Mouse (Mus musculus) thymus, postnatal 4 days (tissue): ENCODE data around the gene Arl8a.

Experiments used
- DNase-seq: peaks from one replicate; pipeline ENCODE4 v3.0.0; 2021

The Arl8a gene

GRCm38 (mm10) chr1:135146077-135146945, at the start of gene Arl8a:
Gene Arl8a (plus strand): TSS chr1:135146824.
- DNase-seq = peak; percentile 88

GRCm38 (mm10) chr1:135097441-135097840, 49.2 kb upstream of the Arl8a start:
- no peak for DNase-seq

DNA sequence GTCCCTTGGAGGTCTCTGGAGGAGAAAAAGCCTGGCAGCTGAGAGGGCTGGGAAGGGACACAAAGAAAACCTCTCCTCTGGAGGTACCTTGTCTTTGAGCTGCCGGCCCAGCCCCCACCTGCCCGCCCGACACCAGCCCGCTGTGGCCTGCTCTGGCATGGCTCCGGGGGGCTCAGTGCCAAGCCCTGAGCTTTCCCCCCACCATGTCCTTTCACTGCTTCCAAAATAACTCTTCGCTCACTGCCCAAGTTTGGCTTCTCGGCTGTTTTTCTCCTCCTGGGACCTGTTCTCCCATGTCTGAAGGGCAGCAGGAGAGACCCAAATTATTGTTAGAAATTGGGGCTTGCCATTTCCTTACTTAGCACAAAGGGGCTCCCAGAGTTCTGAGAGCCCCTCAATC, 48.2 kb upstream of the Arl8a start:
- DNase-seq = no peak

DNA sequence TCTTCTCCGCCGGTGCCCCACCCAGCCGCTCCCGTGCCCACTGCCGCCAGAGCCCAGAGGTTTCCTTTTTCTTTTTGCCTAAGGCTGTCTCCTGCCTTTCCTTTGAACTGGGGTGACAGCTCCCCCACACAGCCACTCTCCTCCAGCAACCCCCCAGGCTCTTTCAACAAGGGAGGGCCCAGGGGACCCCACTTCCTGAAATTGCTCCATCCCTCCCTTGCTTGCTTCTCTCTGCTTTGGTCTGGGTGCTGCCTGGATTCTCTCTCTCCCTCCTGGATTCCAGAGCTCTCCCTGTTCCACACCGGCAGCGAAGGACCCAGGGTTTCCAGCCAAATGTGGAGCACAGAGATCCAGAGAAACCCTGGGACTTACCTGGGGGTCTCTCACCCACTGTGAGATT, 46.2 kb upstream of the Arl8a start:
- DNase-seq = no peak

GRCm38 (mm10) chr1:135105124-135105523, 41.5 kb upstream of the Arl8a start, which contains the start of gene Lgr6:
Gene Lgr6 (minus strand): TSS chr1:135105276.
- DNase-seq = peak; percentile 70

DNA sequence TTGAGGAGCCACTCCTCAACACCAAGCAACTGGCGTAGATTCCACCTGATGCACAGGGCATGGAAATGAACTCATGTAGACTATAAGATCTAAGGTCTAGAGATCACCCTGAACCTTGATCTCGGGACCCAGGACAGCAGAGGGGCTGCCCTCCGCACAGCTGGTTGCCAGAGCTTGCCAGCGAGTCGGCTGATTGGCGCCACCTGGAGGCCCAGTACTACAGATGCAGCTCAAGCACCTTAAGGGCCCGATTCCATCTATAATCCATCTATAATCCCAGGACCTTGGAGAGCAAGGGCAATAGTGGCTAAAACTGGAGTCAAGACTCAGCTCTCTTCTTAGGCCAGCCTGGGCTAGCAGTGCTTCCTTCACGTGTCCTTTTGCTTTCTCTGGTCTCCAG, 40.7 kb upstream of the Arl8a start:
- DNase-seq = peak; percentile 93

DNA sequence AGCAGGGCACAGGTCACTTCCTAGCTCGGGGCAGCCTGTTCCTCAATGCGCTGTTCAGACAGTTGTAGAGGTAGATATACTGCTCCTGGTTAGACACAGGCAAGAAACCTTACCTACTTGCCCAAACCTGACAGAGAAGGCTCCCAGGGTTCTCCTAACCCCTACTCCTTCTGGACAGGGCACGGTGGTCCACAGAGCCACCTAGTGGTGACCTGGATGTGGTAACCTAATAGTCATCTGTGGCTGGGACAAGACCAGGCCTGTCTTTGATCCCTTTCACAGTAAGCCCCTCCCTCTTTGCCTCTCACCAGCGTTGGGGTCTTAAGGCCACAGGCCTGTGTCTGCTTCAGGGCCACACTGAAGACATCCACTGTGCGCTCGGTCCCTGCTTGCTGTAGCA, 38.0 kb upstream of the Arl8a start:
- DNase-seq = peak; percentile 62

DNA sequence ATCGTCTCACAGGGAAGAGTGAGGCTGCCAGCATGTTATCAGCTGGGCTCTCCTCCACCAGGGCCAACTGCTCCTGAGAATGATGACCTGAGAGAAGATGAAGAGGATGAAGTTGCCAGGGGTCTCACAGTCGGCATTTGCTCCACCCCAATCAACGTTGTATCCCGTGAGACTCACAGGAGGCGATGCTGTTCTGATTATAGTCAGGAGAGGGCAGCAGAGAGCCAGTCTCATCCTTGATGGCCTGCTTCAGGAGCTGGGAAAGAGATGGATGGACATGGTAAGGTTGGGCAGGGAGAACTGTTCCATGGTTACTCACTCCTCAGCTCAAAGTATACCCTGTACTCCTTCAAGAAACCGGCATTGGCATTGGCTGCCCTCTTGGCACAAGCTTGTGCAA, 36.5 kb upstream of the Arl8a start:
- DNase-seq = peak; percentile 84

GRCm38 (mm10) chr1:135111271-135111670, 35.4 kb upstream of the Arl8a start:
- peak; percentile 47 for DNase-seq

DNA sequence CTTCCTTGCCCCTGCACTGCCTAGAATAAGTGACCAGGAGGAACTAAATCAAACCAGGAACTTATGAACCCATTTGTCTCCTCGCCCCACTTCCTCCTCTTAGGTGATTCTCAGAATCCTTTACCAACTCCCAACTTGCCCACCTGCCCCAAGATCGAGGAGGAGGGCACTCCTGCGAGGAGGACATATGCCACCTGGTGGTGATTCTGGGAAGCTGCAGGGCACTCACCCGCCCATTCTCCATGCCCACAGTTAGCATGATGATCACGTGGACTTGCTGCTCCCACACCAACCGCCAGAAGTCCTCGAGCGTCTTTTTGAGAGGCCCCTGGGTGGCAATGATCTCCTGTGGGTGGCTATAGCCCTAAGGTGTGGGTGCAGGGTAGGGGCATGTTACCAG, 34.0 kb upstream of the Arl8a start:
- DNase-seq = peak; percentile 73

GRCm38 (mm10) chr1:135124573-135125363, 21.9 kb upstream of the Arl8a start:
- no peak for DNase-seq

DNA sequence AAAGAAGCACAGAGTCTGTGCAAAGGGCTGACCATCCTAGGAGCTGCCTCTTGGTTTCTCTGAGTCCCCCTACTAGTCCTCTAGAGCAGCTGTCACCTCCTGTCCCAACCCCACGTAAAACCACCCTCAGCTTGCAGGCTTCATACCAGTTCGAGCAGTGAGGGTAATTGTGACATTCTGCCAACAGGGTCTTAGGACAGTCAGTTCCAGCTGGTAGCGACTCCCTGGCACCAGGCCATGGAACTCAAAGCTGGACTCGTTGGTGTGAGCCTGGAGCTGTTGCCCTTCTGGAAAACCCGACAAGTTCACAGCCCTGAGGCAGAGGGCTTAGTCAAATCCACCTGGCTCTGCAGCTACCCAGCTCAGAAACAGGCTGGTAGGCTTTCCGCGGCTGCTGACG, 20.6 kb upstream of the Arl8a start:
- no peak for DNase-seq

DNA sequence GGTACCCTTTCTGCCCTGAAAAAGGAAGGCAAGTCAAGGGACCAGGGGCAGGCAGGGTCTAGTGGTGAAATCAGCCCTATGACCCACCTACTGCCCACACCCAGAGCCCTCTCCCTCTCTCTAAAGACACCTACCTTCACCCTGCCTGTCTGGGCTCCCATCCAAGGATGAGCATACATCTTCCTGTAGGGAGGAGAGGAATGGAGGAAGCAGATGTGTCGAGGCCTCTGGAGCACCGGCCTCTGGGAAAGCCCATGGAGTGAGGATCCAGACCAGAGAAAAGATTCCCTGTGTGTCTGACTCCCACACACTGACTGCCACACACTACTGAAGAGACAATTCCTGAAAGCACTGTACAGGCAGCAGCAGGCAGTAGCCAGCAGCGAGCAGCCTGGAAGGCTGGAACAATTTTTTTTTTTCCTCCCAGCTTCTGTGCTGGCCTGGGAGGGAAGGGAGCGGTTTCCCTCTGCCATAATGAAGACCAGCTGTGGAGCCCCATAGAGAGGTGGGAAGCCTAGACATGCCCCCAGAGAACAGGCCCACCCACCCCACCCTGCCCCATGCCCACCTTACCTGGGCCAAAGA, 20.1 kb upstream of the Arl8a start:
- no peak for DNase-seq

GRCm38 (mm10) chr1:135128011-135128441, 18.6 kb upstream of the Arl8a start:
- peak; percentile 62 for DNase-seq

GRCm38 (mm10) chr1:135128986-135129385, 17.6 kb upstream of the Arl8a start:
- peak; percentile 50 for DNase-seq

DNA sequence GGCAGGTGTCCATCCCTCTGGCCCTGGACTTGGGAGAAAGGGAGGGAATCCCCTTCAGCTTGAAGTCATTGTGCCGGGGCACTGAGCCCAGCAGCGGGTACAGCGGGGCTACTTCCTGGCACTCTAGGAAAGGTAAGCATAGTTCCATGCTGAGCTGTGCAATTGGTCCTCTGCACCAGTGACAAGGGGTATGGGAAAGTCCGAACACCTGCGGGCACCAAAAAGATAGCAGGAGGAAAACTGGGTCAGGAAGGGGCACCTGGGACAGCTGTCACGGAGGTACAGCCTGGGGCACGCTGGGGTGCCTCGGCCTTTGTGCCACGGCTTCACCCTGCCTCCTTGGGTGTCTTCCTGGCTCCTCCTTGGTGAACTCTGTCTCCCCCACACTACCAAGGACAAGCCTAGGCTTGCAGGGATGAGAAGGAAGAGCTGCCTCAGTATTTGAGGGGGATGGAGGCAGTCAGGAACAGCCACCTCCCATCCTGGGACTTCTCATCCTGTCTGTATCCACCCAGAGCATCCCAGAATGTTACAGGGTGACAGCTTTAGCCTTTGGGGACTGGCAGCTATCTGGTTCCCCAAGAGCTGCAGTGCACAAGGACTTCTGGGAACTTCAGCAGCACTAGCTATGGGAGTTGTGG, 17.0 kb upstream of the Arl8a start:
- peak; percentile 60 for DNase-seq

- peak; percentile 53 for DNase-seq
Measured at GRCm38 (mm10) chr1:135130376-135131018, 16.1 kb upstream of the Arl8a start.

- peak; percentile 78 for DNase-seq
Measured at GRCm38 (mm10) chr1:135131034-135131433, 15.6 kb upstream of the Arl8a start.

GRCm38 (mm10) chr1:135131560-135131959, 15.1 kb upstream of the Arl8a start:
- DNase-seq = peak; percentile 73

DNA sequence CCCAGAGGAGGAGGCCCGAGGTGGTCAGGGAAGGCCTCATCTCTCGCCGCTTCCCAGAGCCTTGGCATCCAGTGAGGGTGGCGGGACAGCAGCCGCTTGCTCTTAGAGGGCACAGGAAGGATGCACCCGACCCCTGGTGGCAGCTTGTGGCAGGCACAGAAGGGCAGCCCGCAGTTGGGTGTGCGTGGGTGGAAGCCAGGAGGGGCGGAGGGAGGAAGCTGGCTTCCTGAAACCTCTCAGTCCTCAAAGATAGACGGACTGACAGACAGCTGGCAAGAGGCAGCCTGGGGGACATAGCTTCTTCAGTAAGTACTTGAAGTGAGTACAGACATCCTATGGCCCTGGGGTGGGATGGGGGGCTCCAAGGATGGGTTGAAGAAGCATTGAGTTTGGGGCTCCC, 14.2 kb upstream of the Arl8a start, which contains the start of gene Ptpn7:
Ptpn7 (plus strand) TSS at position 228 of the 400 bp plus-strand sequence.
- peak; percentile 97 for DNase-seq

- peak; percentile 87 for DNase-seq
Measured at GRCm38 (mm10) chr1:135132893-135133369, 13.7 kb upstream of the Arl8a start.
